Mouse (Mus musculus) neural tube, embryonic 13.5 days (tissue): ENCODE results near the gene Cuedc2. TPM values are rescaled to one million over a fixed set of nuclear protein-coding genes. Genes with fewer than 3 reads are reported as not detected.

Source experiments
- ATAC-seq: fragments of 200-750 bp; cut with Nextera tagmentation; 2 replicates; pipeline ENCODE4 v1.8.0; 2017; ENCODE audit warnings: low read depth, mild to moderate bottlenecking, moderate TSS enrichment, moderate library complexity
- H3K27ac ChIP-seq: fragments of 300-500 bp; sonication (generic); replicated peaks from 2 replicates; pipeline ENCODE4 v1.5.1; 2015; ENCODE audit warnings: moderate library complexity, mild to moderate bottlenecking, inconsistent platforms
- H3K27me3 ChIP-seq: fragments of 300-500 bp; sonication (generic); 2 replicates; pipeline ENCODE4 v1.6.1; 2015; ENCODE audit warnings: mild to moderate bottlenecking, inconsistent platforms
- H3K36me3 ChIP-seq: fragments of 300-500 bp; sonication (generic); 2 replicates; pipeline ENCODE4 v1.6.1; 2015; ENCODE audit warnings: mild to moderate bottlenecking, inconsistent platforms
- H3K4me1 ChIP-seq: fragments of 300-500 bp; sonication (generic); replicated peaks from 2 replicates; pipeline ENCODE4 v1.6.1; 2015; ENCODE audit warnings: inconsistent platforms
- H3K4me2 ChIP-seq: fragments of 300-500 bp; sonication (generic); 2 replicates; pipeline ENCODE4 v1.6.1; 2015; ENCODE audit warnings: inconsistent platforms, mild to moderate bottlenecking, moderate library complexity
- H3K4me3 ChIP-seq: fragments of 300-500 bp; sonication (generic); 2 replicates; pipeline ENCODE4 v1.5.1; 2015; ENCODE audit warnings: mild to moderate bottlenecking, inconsistent platforms
- H3K9ac ChIP-seq: fragments of 300-500 bp; sonication (generic); 2 replicates; pipeline ENCODE4 v1.6.1; 2015; ENCODE audit warnings: moderate library complexity, mild to moderate bottlenecking, inconsistent platforms
- H3K9me3 ChIP-seq: fragments of 300-500 bp; sonication (generic); 2 replicates; pipeline ENCODE4 v1.6.1; 2016; ENCODE audit warnings: inconsistent platforms
- WGBS: fragments of 180-500 bp; shearing (Covaris S2); methylation state at CpG from one replicate; pipeline ENCODE4 v1.1.7; 2015; 5-methylcytosine and 5-hydroxymethylcytosine counted together
- polyA plus RNA-seq: library from polyadenylated mRNA; unstranded; fragments of >200 nt; fragmentation: Nextera tagmentation; extraction: Ambion mirVana; gene quantifications from 2 replicates; pipeline ENCODE4 v1.2.1, GENCODE M21; 2015

Cuedc2 gene
- polyA plus RNA-seq, 1 experiment from 2014 or later, result 357 TPM

DNA sequence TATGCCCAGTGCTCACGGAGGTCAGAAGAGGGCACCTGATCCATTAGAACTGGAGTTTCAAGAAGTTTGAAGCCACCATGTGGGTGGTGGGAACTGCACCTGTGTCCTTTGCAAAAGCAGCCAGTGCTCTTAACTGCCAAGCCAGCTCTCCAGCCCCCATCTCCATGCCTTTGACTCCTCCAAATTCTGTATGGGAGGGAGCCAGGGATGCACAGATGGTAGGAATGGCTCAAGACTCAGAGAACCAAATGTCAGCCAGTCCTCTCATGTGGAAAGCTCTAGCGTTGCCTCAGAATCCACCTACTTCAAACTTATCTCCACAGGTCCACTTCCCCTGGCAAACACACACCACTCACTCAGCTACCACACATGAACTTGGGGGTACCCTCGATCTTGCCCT, 4.6 kb downstream of the Cuedc2 start:
- no peaks in the 10 kb centered on the region for H3K27me3 ChIP-seq
- H3K9ac ChIP-seq, result no peak overlapping the region
- H3K4me3 ChIP-seq, result no peak overlapping the region
- H3K9me3 ChIP-seq, result no peaks in the 10 kb centered on the region
- no peak overlapping the region for H3K4me2 ChIP-seq
- peaks cover 24% of the 10 kb centered on the region for H3K36me3 ChIP-seq
- WGBS, result 93% methylated on average over 3 of the region's 3 CpGs
- peaks cover 30% of the 10 kb centered on the region for H3K4me1 ChIP-seq
- H3K27ac ChIP-seq, result no peak overlapping the region
- ATAC-seq, result no peak

DNA sequence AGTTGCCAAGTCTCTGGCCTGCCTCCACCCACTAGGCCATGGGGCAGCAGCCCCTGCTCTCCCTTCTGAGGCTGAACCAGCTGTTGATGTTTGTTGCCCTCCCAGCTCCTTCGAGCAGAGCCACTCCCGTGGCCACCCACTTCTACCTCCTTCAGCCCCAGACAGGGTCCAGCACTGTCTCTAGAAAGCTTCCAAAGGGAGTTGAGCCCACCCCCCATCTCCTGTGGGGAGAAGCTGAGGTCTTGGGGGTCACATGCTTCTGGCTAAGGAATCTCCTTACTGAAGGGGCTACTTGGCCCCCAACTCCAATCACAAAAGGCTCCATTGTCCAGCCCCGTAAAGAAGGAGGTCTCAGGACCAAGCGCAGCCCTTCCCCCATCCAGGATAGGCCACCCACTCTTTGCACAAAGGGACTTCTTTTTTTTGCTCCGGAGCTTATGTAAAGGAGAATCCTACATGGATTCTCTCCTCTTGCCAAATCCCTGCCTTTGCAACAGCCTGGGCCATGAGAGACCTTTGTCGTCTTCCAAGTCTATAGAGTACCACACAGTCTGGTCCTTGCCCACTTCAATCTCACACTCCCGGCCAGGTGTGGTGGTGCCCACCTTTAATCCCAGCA, 5.7 kb downstream of the Cuedc2 start:
- peaks cover 30% of the 10 kb centered on the region for H3K4me1 ChIP-seq
- no peaks in the 10 kb centered on the region for H3K9me3 ChIP-seq
- H3K27me3 ChIP-seq, result no peaks in the 10 kb centered on the region
- WGBS, result 52% methylated on average over 7 of the region's 7 CpGs
- no peak overlapping the region for H3K9ac ChIP-seq
- 0 out of 2 replicates have a peak overlapping the region, but pooled peaks have one; percentile 3 for H3K4me3 ChIP-seq
- ATAC-seq, result no peak
- peaks cover 24% of the 10 kb centered on the region for H3K36me3 ChIP-seq
- peak overlapping the region; percentile 46; the same call in 1 of the 2 replicates for H3K27ac ChIP-seq
- H3K4me2 ChIP-seq, result peak overlapping the region; percentile 34

DNA sequence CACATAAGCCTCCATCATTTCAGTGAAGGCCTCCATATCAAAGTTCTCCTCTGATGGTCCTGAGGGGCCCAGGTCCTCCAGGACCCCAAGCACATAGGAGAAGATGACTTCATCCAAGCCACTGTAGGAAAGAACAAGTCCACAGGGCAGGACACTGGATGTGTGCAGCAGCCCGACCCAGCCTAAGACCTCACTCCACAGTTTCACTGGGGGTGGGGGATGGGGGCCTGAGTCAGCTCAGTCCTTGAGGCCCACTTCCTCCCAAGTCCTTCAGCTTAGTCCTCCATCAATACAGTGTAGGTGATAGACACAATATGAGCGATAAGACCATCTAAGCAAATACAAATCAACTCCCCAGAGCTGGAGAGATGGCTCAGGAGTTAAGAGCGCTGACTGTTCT, 6.6 kb downstream of the Cuedc2 start:
- 88% methylated on average over 3 of the region's 3 CpGs for WGBS
- H3K9ac ChIP-seq, result no peak overlapping the region
- H3K4me3 ChIP-seq, result 0 out of 2 replicates have a peak overlapping the region, but pooled peaks have one; percentile 3
- H3K4me1 ChIP-seq, result peaks cover 30% of the 10 kb centered on the region
- H3K27ac ChIP-seq, result no peak overlapping the region
- H3K36me3 ChIP-seq, result peaks cover 24% of the 10 kb centered on the region
- H3K27me3 ChIP-seq, result no peaks in the 10 kb centered on the region
- peak overlapping the region; percentile 34 for H3K4me2 ChIP-seq
- ATAC-seq, result no peak
- H3K9me3 ChIP-seq, result no peaks in the 10 kb centered on the region

DNA sequence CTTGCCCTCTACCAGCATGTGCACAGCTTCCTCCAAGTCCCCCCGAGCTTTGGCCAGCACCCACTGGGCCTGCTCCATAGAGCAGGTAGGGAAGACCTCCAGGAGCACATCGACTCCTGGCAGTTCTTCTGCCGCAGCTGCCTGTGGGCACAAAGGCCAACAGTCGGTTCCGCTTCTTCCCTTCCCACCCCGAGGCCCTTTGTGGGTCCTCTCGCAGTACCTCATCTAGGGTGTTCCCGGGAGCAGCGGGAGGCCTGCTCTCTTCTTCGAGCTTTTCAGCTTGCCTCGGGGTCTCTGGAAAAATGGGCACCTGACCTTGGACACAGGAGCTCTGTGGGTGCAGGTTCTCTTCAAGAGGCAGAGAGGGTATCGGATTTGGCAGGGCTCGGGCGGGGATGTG, 7.2 kb downstream of the Cuedc2 start:
- ATAC-seq, result no peak
- 91% methylated on average over 14 of the region's 14 CpGs for WGBS
- 0 out of 2 replicates have a peak overlapping the region, but pooled peaks have one; percentile 3 for H3K4me3 ChIP-seq
- no peak overlapping the region for H3K9ac ChIP-seq
- H3K36me3 ChIP-seq, result peaks cover 24% of the 10 kb centered on the region
- H3K27me3 ChIP-seq, result no peaks in the 10 kb centered on the region
- no peaks in the 10 kb centered on the region for H3K9me3 ChIP-seq
- peak overlapping the region; percentile 34 for H3K4me2 ChIP-seq
- H3K4me1 ChIP-seq, result peaks cover 33% of the 10 kb centered on the region
- no peak overlapping the region for H3K27ac ChIP-seq

DNA sequence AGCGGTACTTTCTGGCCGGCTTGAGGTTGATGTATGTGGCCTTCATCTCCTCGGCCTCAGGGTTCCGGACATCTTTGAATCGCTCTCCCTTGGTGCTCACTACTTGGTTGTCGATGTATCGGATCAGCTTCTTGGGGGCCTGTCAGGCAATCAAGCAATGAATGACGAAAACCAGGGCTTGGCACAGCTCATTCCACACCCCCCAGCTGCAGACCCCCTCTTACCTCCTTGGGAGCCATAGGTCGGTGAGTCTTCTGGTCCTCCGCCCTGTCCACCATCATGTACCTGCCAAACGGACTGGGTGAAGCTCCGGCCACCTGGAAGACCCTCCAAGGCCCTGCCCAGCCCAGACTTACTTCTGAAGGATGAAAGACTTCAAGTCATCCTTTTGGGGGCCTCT, 7.8 kb downstream of the Cuedc2 start:
- Histone ChIP-seq H3K9me3 (no peaks in the 10 kb centered on the region), H3K4me3 (no peak overlapping the region), H3K4me1 (peaks cover 40% of the 10 kb centered on the region), H3K9ac (no peak overlapping the region), H3K27ac (no peak overlapping the region), H3K4me2 (peak overlapping the region; percentile 34; the same call in 1 of the 2 replicates), H3K36me3 (peaks cover 24% of the 10 kb centered on the region), H3K27me3 (peaks cover 4% of the 10 kb centered on the region)
- 90% methylated on average over 12 of the region's 12 CpGs for WGBS
- ATAC-seq, result no peak

DNA sequence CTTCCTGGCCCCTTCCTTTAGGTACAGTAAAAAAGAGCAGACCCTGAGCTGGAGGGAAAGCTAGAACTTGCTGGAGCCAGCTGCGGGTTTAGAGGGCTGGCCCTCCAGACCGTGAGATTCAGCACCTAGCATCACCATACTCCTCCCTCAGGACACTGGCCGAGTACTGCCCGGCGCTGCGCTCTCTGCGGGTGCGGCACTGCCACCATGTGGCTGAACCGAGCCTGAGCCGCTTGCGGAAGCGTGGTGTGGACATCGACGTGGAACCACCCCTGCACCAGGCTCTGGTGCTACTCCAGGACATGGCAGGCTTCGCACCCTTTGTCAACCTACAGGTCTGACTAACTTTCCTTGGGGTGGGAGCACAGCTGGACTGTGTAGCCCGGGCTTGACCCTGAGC, 8.6 kb downstream of the Cuedc2 start:
- Histone ChIP-seq H3K4me1 (peaks cover 46% of the 10 kb centered on the region), H3K4me3 (peak overlapping the region; percentile 65; the same call in 1 of the 2 replicates), H3K9ac (peak overlapping the region; percentile 45; the same call in 1 of the 2 replicates), H3K27ac (no peak overlapping the region), H3K36me3 (peaks cover 24% of the 10 kb centered on the region), H3K27me3 (peaks cover 11% of the 10 kb centered on the region), H3K9me3 (no peaks in the 10 kb centered on the region), H3K4me2 (peak overlapping the region; percentile 99)
- no peak for ATAC-seq
- 5% methylated on average over 16 of the region's 16 CpGs for WGBS

DNA sequence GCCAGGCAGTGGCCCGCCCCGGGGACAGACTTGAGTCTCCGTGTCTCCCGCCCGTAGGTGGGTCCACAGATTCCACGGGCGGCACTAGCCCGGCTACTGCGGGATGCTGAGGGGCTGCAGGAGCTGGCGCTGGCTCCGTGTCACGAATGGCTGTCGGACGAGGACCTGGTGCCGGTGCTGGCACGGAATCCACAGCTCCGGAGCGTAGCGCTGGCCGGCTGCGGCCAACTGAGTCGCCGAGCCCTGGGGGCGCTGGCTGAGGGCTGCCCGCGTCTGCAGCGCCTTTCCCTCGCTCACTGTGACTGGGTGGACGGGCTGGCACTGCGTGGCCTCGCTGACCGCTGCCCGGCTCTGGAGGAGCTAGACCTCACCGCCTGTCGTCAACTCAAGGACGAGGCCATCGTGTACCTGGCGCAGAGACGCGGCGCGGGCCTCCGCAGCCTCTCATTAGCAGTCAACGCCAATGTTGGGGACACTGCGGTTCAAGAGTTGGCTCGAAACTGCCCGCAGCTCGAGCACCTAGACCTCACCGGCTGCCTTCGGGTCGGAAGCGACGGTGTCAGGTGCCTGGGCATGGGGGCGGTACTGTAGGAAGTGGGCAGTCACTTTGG, 9.4 kb downstream of the Cuedc2 start:
- Histone ChIP-seq H3K4me3 (peak overlapping the region; percentile 65), H3K4me1 (peaks cover 54% of the 10 kb centered on the region), H3K9ac (peak overlapping the region; percentile 80), H3K9me3 (no peaks in the 10 kb centered on the region), H3K36me3 (peaks cover 24% of the 10 kb centered on the region), H3K4me2 (peak overlapping the region; percentile 99), H3K27ac (peak overlapping the region; percentile 97), H3K27me3 (peaks cover 19% of the 10 kb centered on the region)
- peak; percentile 4 for ATAC-seq
- 2% methylated on average over 54 of the region's 54 CpGs for WGBS

DNA sequence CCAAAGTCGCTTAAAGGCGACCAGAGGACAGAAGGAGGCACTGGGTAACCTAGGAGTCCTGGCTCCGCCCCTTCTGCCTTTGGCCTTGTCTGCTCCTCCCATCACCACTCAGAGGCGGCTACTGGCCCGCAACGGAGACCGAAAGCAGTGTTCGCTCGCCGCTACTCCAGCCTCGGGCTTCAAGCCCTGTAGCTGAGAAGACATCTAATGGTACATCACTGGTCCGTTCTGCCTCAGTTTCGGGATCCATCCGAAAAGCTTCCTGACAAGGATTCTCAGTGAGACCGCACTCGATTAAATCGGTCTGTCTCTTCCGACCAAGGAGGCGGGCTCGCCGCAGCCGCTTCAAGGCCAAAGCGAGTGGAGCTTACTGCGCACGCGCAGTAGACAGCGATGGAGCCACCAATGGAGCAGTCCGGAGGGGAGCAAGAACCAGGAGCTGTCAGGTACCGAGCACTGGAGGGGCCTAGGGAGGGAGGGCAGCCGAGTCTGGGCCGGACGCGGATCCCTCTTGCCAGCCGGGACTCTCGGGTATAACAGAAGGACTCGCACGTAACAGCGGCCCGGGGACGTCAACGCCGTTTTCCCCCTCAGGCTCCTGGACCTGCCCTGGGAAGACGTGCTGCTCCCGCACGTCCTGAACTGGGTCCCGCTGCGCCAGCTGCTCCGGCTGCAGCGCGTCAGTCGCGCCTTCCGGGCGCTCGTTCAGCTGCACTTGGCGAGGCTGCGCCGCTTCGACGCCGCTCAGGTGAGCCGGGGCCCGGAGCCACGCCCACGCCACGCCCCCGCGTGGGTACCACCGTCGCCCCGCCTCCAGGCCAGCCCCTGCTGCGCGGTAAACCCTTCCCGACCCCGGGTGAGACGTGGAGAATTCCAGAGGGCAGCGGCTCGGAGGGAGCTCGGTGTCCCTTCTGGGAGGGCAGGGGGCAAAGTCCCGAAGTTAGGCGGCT, 10.1 kb downstream of the Cuedc2 start, which contains the start of gene Fbxl15:
Gene Fbxl15 (plus strand): TSS at position 104 of the 950 bp plus-strand sequence.
- peak within 1 kb of the TSS; percentile 99 for H3K4me2 ChIP-seq
- peak; percentile 86 for ATAC-seq
- WGBS, result under 1% methylated on average over 81 of the region's 81 CpGs
- H3K36me3 ChIP-seq, result peaks cover 24% of the 10 kb centered on the region
- peaks cover 27% of the 10 kb centered on the region for H3K27me3 ChIP-seq
- peaks cover 57% of the 10 kb centered on the region for H3K4me1 ChIP-seq
- H3K27ac ChIP-seq, result peak within 1 kb of the TSS; percentile 97
- H3K4me3 ChIP-seq, result peak within 1 kb of the TSS; percentile 65
- H3K9ac ChIP-seq, result peak within 1 kb of the TSS; percentile 80
- H3K9me3 ChIP-seq, result no peaks in the 10 kb centered on the region

DNA sequence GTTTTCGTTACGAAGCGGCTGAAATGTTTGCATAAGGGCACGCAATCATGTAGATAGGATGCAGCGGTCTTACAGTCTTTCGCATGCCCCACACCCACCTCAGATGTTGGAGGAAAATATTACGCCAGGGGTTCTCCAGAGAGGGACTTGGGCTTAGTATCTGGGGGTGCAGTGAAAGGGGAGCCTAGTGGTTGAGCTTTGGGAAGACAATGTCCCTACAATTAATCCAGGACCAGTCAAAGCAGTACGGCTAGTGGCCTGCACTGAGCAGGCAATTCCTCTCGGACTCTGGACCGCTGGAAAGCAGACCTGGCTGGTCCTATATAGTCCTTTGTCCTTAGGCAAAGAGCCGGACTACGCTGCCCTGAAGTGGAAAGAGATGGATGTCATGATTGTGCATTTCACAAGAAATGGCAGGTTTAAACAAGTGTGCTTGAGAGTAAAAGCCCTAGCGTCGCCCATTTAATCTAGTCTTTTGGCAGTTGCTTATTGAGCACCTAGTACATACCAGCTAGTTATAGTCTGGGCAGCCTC, 10.9 kb downstream of the Cuedc2 start:
- Histone ChIP-seq H3K27ac (peak overlapping the region; percentile 97), H3K9me3 (no peaks in the 10 kb centered on the region), H3K4me3 (peak overlapping the region; percentile 65), H3K4me2 (peak overlapping the region; percentile 99), H3K9ac (peak overlapping the region; percentile 80), H3K27me3 (peaks cover 35% of the 10 kb centered on the region), H3K36me3 (peaks cover 24% of the 10 kb centered on the region), H3K4me1 (peaks cover 64% of the 10 kb centered on the region)
- WGBS, result 29% methylated on average over 14 of the region's 14 CpGs
- ATAC-seq, result peak; percentile 2; the same call in 1 of the 2 replicates

DNA sequence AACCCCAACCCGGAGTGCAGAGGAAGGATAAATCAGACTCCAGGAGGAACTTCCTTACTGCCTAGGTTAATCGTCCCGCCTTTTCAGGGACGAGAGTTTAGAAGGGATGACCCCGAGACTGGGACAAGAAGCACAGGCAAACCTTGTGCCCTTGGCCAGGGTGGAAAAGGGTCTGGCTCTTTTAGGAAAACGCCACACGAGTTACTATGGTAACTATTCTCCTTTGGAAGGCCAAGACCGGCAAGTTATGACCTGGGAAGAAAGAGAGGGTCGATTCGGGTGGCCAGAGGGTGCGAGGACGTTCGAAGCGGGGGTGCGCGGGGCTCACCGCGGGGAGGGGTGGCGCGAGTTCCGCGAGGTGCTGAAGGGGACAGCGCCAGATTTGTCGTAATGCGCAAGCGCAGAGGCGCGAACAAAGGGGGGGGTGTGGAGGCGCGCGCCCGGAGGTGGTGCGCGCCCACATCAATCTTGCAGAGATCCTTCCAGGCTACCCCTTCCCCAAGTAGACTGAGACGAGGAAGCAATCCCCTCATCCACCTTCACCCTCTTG, 11.7 kb downstream of the Cuedc2 start, which contains the start of gene Psd:
Gene Psd (minus strand): TSS at position 401 of the 550 bp plus-strand sequence.
- peak within 1 kb of the TSS; percentile 97 for H3K27ac ChIP-seq
- peaks cover 18% of the 10 kb centered on the region for H3K36me3 ChIP-seq
- H3K4me2 ChIP-seq, result peak within 1 kb of the TSS; percentile 99
- no peak for ATAC-seq
- H3K9ac ChIP-seq, result peak within 1 kb of the TSS; percentile 80
- peak within 1 kb of the TSS; percentile 65 for H3K4me3 ChIP-seq
- peaks cover 35% of the 10 kb centered on the region for H3K27me3 ChIP-seq
- peaks cover 71% of the 10 kb centered on the region for H3K4me1 ChIP-seq
- WGBS, result 1% methylated on average over 34 of the region's 35 CpGs
- H3K9me3 ChIP-seq, result no peaks in the 10 kb centered on the region

DNA sequence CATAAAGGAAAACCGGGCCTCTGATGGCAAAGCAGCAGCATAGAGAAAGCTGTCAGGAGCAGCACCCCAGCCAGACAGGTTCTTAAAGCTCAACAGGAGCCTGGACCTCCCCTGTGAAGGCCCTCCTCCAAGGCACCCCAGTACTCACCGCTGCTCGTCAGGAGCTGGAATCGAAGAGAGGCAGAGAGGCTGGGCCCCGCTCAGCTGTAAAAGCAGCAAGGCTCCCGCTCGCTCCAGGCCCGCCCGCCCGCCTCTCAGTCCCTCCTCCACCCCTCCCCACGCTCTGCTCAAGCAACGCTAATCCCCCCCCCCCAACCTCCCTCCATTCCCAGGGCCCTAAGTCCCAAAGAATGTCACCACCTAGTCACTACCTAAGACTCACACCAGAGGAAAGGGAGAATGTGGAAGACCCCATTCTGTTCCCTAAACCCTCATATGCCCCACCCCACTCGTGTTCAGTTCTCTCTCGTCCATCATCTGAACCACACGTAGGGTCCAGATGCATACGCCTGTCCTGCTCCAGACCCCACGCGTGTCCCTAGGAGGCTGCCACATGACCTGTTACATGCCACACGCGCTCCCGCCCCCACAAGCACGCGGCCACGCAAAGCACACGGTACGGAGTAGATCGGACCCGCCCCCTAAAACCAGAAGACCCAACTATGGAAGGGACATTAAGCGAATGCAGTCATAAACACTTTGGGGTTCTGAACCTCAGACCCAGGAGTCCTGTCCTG, 12.3 kb downstream of the Cuedc2 start:
- no peak for ATAC-seq
- Histone ChIP-seq H3K4me3 (peak overlapping the region; percentile 65), H3K4me2 (peak overlapping the region; percentile 99), H3K36me3 (peaks cover 12% of the 10 kb centered on the region), H3K4me1 (peaks cover 78% of the 10 kb centered on the region), H3K9me3 (no peaks in the 10 kb centered on the region), H3K9ac (peak overlapping the region; percentile 80), H3K27ac (peak overlapping the region; percentile 97), H3K27me3 (peaks cover 35% of the 10 kb centered on the region)
- WGBS, result 4% methylated on average over 28 of the region's 29 CpGs
